Comparison of ENCODE assay signal across 8 mouse cellular contexts in genomic region chr3:21934731-21935271, GRCm38 (mm10).
DNase-seq lines count a peak whose midpoint lies in the region; ATAC-seq lines count a peak whose summit lies in the region.

No protein-coding gene starts in this region.

- H3K4me1 ChIP-seq in liver, embryonic 11.5 days (replicated peaks; ENCODE audit: control insufficient read depth, insufficient read depth, low read length), result peaks cover 14% of the 10 kb centered on the region
- peaks cover 36% of the 10 kb centered on the region for H3K4me1 ChIP-seq in neural tube, embryonic 12.5 days

- no peaks in the 10 kb centered on the region for H3K9me3 ChIP-seq in liver, embryonic 11.5 days (ENCODE audit: control insufficient read depth, low read length)
- no peaks in the 10 kb centered on the region for H3K9me3 ChIP-seq in neural tube, embryonic 12.5 days

- peak; percentile 27 to 34; a peak in 2 of 4 replicates for ATAC-seq in hematopoietic stem cell, adult 5-6 weeks (replicated peaks in 1 of 2; ENCODE audit: insufficient read depth in 1 of 2, low FRiP score in 2 of 2, low TSS enrichment in 1 of 2, low read depth in 1 of 2, poor library complexity in 2 of 2, severe bottlenecking in 2 of 2)
- ATAC-seq in liver, embryonic 11.5 days (replicated peaks; ENCODE audit: low FRiP score), result no peak
- ATAC-seq in neural tube, embryonic 12.5 days (ENCODE audit: low FRiP score, low read depth), result peak; percentile 17
- ATAC-seq in megakaryocyte-erythroid progenitor cell, adult 5-6 weeks (replicated peaks; ENCODE audit: low FRiP score, low TSS enrichment, poor library complexity, severe bottlenecking), result no peak

- WGBS in liver, embryonic 11.5 days, result 18% methylated on average over 5 of the region's 5 CpGs
- under 1% methylated on average over 4 of the region's 5 CpGs for WGBS in neural tube, embryonic 12.5 days

- no peak overlapping the region for H3K27ac ChIP-seq in liver, embryonic 11.5 days (ENCODE audit: low read depth, low read length)
- H3K27ac ChIP-seq in neural tube, embryonic 12.5 days, result peak overlapping the region; percentile 11; the same call in 1 of the 2 replicates

- peak overlapping the region; percentile 47; the same call in 1 of the 2 replicates for H3K4me3 ChIP-seq in liver, embryonic 11.5 days (ENCODE audit: low read depth, low read length)
- H3K4me3 ChIP-seq in neural tube, embryonic 12.5 days, result no peak overlapping the region

- no peak overlapping the region for H3K9ac ChIP-seq in liver, embryonic 11.5 days (ENCODE audit: low read depth, low read length)
- no peak overlapping the region for H3K9ac ChIP-seq in neural tube, embryonic 12.5 days

- H3K27me3 ChIP-seq in liver, embryonic 11.5 days (replicated peaks; ENCODE audit: control insufficient read depth, insufficient read depth, low read length), result no peaks in the 10 kb centered on the region
- no peaks in the 10 kb centered on the region for H3K27me3 ChIP-seq in neural tube, embryonic 12.5 days (replicated peaks)

- no peaks in the 10 kb centered on the region for H3K36me3 ChIP-seq in liver, embryonic 11.5 days (ENCODE audit: control insufficient read depth, insufficient read depth, low read length)
- no peaks in the 10 kb centered on the region for H3K36me3 ChIP-seq in neural tube, embryonic 12.5 days

- peak; percentile 40 to 49 for DNase-seq in spleen, postnatal 36 days (ENCODE audit: low spot score in 2 of 2)
- DNase-seq in spleen, postnatal 10 days (ENCODE audit: low spot score in 2 of 2), result no peak
- DNase-seq in embryo, embryonic 10.5 days (ENCODE audit: low spot score), result peak; percentile 65
- DNase-seq in liver, embryonic 11.5 days (ENCODE audit: low spot score), result no peak
- no peak for DNase-seq in adrenal gland, postnatal 36 days

- peak overlapping the region; percentile 76 for H3K4me2 ChIP-seq in liver, embryonic 11.5 days
- peak overlapping the region; percentile 51 for H3K4me2 ChIP-seq in neural tube, embryonic 12.5 days (replicated peaks)

Comparison
In these comparisons a context has a peak if more than half of its experiments do, and no peak if none do; other contexts are left out.
1. DNase-seq: peak in spleen, postnatal 36 days (2 of 2) and embryo, embryonic 10.5 days (single experiment); none in spleen, postnatal 10 days (0 of 2), liver, embryonic 11.5 days (single experiment) and adrenal gland, postnatal 36 days (0 of 2).
2. ATAC-seq: peak in hematopoietic stem cell, adult 5-6 weeks (2 of 2) and neural tube, embryonic 12.5 days (single experiment); none in liver, embryonic 11.5 days (single experiment) and megakaryocyte-erythroid progenitor cell, adult 5-6 weeks (single experiment).